ENCODE assay signal across 11 mouse cellular contexts in the genomic region with DNA sequence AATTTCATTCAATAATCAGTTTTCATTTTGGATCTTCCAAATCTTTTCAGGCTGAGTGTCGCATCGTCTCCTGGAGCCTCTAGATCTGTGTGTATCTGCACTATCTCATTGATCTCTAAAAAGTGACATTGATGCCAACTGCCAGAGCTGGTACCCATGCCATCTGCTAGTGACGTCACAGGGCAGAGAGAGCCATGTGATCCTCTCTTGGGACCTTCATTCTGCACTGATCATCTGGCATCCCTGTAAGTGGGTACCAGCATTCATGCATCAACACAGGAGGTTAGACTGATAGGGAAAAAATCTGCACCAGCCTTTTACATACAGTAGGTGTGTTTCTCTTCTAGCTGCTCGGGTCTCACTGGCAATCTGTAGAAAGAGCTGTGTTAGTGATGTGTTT. TPM values are rescaled to one million over a fixed set of nuclear protein-coding genes. Genes with fewer than 3 reads are reported as not detected.
A peak's percentile ranks its signal among the peaks of the same experiment; 100 is the strongest.
DNase-seq lines count a peak whose midpoint lies in the region; ATAC-seq lines count a peak whose summit lies in the region.
"Had no signal": no experiment of that assay in that cellular context is flagged by ENCODE, and none has a peak within 500 bp of the region (broad histone marks: within the 10 kb centered on the region; RNA-seq: fewer than 3 reads in every experiment).

TSS of gene Neurod6 (minus strand) at position 290 of the 400 bp plus-strand sequence.

- ATAC-seq in granulocyte monocyte progenitor cell, adult 5-6 weeks (replicated peaks; ENCODE audit: poor library complexity, severe bottlenecking): no peak

- DNase-seq in heart, adult 11 months: peak; percentile 52
- no peak for DNase-seq in heart, adult 18-20 months
- peak; percentile 72 to 87 for DNase-seq in frontal cortex, postnatal 36 days (ENCODE audit: low spot score in 2 of 2)
- DNase-seq in left cerebral cortex, adult 9 months (ENCODE audit: low spot score in 2 of 2): peak; percentile 28 to 80
- peak; percentile 63 to 71 for DNase-seq in right cerebral cortex, postnatal 36 days (ENCODE audit: low spot score in 2 of 2)
- no peak for DNase-seq in urinary bladder, postnatal 14 days (ENCODE audit: low spot score)
- no peak for DNase-seq in Muller cell, postnatal 12 days (ENCODE audit: inconsistent ontology term)
- DNase-seq: B cell, adult 2 months; kidney, postnatal 14 days had no signal

RNA-seq across cellular contexts. Expression of gene Neurod6, which starts in this region (rescaled TPM):
- not detected for total RNA-seq in heart, adult 18-20 months (2021)
- total RNA-seq in granulocyte monocyte progenitor cell, adult 5-6 weeks (2014; fragmentation: Nextera tagmentation): not detected in 2 replicates
- not detected in 2 replicates for total RNA-seq in granulocyte monocyte progenitor cell, adult 5-6 weeks (2017)
- total RNA-seq: common myeloid progenitor, adult 5-6 weeks had no signal

Comparison
In these comparisons a context has a peak if more than half of its experiments do, and no peak if none do; other contexts are left out.
1. DNase-seq: peak in heart, adult 11 months (single experiment), frontal cortex, postnatal 36 days (2 of 2), left cerebral cortex, adult 9 months (2 of 2) and right cerebral cortex, postnatal 36 days (2 of 2); none in heart, adult 18-20 months (0 of 2), urinary bladder, postnatal 14 days (single experiment) and Muller cell, postnatal 12 days (single experiment).